8 mouse cellular contexts compared by ENCODE assay signal in the genomic region with DNA sequence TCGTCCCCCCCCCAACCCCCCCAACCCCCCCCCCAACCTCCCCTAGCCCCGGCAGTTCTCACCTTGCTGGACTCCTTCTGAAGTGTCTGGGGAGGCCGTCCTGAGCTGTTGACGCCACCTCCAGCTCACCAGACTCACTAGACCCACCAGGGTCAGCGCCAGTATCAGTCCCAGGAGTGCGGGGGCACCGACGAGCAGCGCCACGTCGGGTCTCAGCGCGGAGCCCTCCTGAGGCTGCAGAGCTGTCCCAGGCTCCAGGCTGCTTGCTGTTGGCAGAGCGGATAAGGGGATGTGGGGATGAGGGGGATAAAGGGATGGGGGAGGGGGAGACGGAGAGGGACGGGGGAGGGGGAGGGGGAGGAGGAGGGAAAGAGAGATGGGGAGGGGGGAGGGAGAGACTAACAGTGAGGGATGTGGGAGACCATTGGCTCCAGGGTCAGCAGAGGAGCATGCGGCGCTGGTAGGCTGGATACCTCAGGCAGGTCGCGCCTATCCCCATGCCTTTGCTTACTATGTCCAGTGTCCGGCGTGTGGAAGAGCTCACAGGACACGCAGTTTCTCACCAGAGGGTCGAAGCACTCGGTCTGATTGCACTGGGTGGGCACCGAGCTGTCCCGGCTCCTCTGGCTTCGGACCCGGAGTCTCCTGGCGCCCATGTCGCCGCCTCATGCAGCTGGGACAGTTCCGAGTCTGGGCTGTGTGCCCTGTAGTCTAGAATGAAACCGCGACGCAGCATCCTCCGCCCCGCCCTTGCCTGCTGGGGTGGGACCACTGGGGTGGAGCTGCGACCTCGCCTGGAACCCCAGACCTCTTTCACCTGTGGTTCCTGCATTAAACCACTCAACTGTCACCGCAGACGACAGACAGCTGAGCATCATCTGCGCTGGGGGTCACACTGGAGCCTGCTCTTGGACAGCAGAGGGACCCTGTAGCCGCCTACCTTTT. TPM values are rescaled to one million over a fixed set of nuclear protein-coding genes. Genes with fewer than 3 reads are reported as not detected.
A peak's percentile ranks its signal among the peaks of the same experiment; 100 is the strongest.
DNase-seq lines count a peak whose midpoint lies in the region; ATAC-seq and TF ChIP-seq lines count a peak whose summit lies in the region.

A gene (minus strand): TSS at position 713 of the 945 bp plus-strand sequence.

- peak within 1 kb of the TSS; percentile 46 to 55; a peak in 3 of 4 replicates for H3K4me3 ChIP-seq in ES-E14 (ENCODE audit: insufficient read depth in 1 of 2, low read depth in 1 of 2, low read length in 2 of 2, poor library complexity in 1 of 2, severe bottlenecking in 1 of 2)
- peak within 1 kb of the TSS; percentile 56 for H3K4me3 ChIP-seq in heart, embryonic 10.5 days
- peak within 1 kb of the TSS; percentile 27 for H3K4me3 ChIP-seq in limb, embryonic 11.5 days (ENCODE audit: low read depth, low read length)
- peak within 1 kb of the TSS; percentile 36 for H3K4me3 ChIP-seq in midbrain, embryonic 12.5 days
- peak within 1 kb of the TSS; percentile 38 for H3K4me3 ChIP-seq in thymus, adult 2 months (ENCODE audit: control insufficient read depth, insufficient read depth, low read length)

- in situ Hi-C loops in ES-E14 (cut with MboI; ENCODE audit: low sequenced_read_pairs in 2 of 2, unreplicated experiment in 2 of 2) = no loop called here

- H3K4me1 ChIP-seq in ES-E14 (ENCODE audit: control insufficient read depth in 2 of 2, insufficient read depth in 2 of 2, low read length in 2 of 2, poor library complexity in 1 of 2) = peaks cover 2 to 37% of the 10 kb centered on the region in 2 experiments; a peak in 2 of 4 replicates
- peaks cover 20% of the 10 kb centered on the region for H3K4me1 ChIP-seq in heart, embryonic 10.5 days
- no peaks in the 10 kb centered on the region; the same call in 1 of the 2 replicates for H3K4me1 ChIP-seq in limb, embryonic 11.5 days (ENCODE audit: control insufficient read depth, insufficient read depth, low read length)
- peaks cover 28% of the 10 kb centered on the region for H3K4me1 ChIP-seq in midbrain, embryonic 12.5 days
- peaks cover 11% of the 10 kb centered on the region; the same call in 1 of the 2 replicates for H3K4me1 ChIP-seq in thymus, adult 2 months (replicated peaks; ENCODE audit: control insufficient read depth, insufficient read depth, low read length)

- H3K27ac ChIP-seq in ES-E14 (ENCODE audit: insufficient read depth, low read depth, low read length, poor library complexity, severe bottlenecking) = no peak within 1 kb of the TSS
- peak within 1 kb of the TSS; percentile 7 for H3K27ac ChIP-seq in heart, embryonic 10.5 days
- H3K27ac ChIP-seq in limb, embryonic 11.5 days (replicated peaks; ENCODE audit: low read depth, low read length) = no peak within 1 kb of the TSS
- H3K27ac ChIP-seq in midbrain, embryonic 12.5 days (replicated peaks) = no peak within 1 kb of the TSS
- H3K27ac ChIP-seq in thymus, adult 2 months (ENCODE audit: control insufficient read depth, insufficient read depth, low read length) = no peak within 1 kb of the TSS

- peak; percentile 46 to 63 for DNase-seq in cerebellum, postnatal 14 days
- no peak for DNase-seq in cerebellum, adult 8-10 months
- DNase-seq in ES-E14 (ENCODE audit: low read depth, low spot score) = no peak
- no peak for DNase-seq in heart, embryonic 10.5 days (ENCODE audit: low spot score)
- DNase-seq in limb, embryonic 11.5 days (ENCODE audit: low spot score) = no peak
- DNase-seq in thymus, adult 2 months = peak; percentile 63
- no peak for DNase-seq in ovary, postnatal 14 days (ENCODE audit: low spot score)

- peak within 1 kb of the TSS; percentile 56 for H3K4me2 ChIP-seq in limb, embryonic 11.5 days (ENCODE audit: low read depth, severe bottlenecking)
- H3K4me2 ChIP-seq in midbrain, embryonic 12.5 days (replicated peaks) = peak within 1 kb of the TSS; percentile 68

- peaks cover 75% of the 10 kb centered on the region for H3K27me3 ChIP-seq in heart, embryonic 10.5 days (ENCODE audit: insufficient read depth, poor library complexity, severe bottlenecking)
- peaks cover 23% of the 10 kb centered on the region for H3K27me3 ChIP-seq in limb, embryonic 11.5 days (ENCODE audit: control insufficient read depth, insufficient read depth, low read length)
- peaks cover 56% of the 10 kb centered on the region for H3K27me3 ChIP-seq in midbrain, embryonic 12.5 days
- no peaks in the 10 kb centered on the region for H3K27me3 ChIP-seq in thymus, adult 2 months (ENCODE audit: control insufficient read depth, insufficient read depth, low read length)

- TF ChIP-seq POLR2A in thymus, adult 2 months (IDR thresholded peaks at IDR 0.05; ENCODE audit: control insufficient read depth, extremely low read depth, insufficient read depth, low read length, poor library complexity) = no peak

- H3K9me3 ChIP-seq in ES-E14 (ENCODE audit: control insufficient read depth, insufficient read depth, low read depth, low read length) = no peaks in the 10 kb centered on the region
- no peaks in the 10 kb centered on the region for H3K9me3 ChIP-seq in heart, embryonic 10.5 days
- no peaks in the 10 kb centered on the region for H3K9me3 ChIP-seq in limb, embryonic 11.5 days (ENCODE audit: control insufficient read depth, low read length)
- H3K9me3 ChIP-seq in midbrain, embryonic 12.5 days = no peaks in the 10 kb centered on the region

- no peak for TF ChIP-seq CTCF in thymus, adult 2 months (IDR thresholded peaks at IDR 0.05; ENCODE audit: borderline replicate concordance, control insufficient read depth, extremely low read depth, insufficient read depth, low read length, poor library complexity)

- no peak for ATAC-seq in limb, embryonic 11.5 days (ENCODE audit: insufficient number of reproducible peaks, low FRiP score, low TSS enrichment, low read depth)
- peak; percentile 63 for ATAC-seq in midbrain, embryonic 12.5 days (ENCODE audit: low FRiP score, low read depth)

- peak within 1 kb of the TSS; percentile 0; the same call in 1 of the 2 replicates for H3K9ac ChIP-seq in ES-E14 (ENCODE audit: insufficient read depth, low read depth, low read length, poor library complexity, severe bottlenecking)
- H3K9ac ChIP-seq in limb, embryonic 11.5 days (ENCODE audit: low read length) = 0 out of 2 replicates have a peak within 1 kb of the TSS, but pooled peaks have one; percentile 12
- peak within 1 kb of the TSS; percentile 46 for H3K9ac ChIP-seq in midbrain, embryonic 12.5 days (replicated peaks)

- H3K36me3 ChIP-seq in ES-E14 (ENCODE audit: control insufficient read depth, insufficient read depth, low read length, poor library complexity, severe bottlenecking) = no peaks in the 10 kb centered on the region
- H3K36me3 ChIP-seq in heart, embryonic 10.5 days = no peaks in the 10 kb centered on the region
- H3K36me3 ChIP-seq in limb, embryonic 11.5 days (ENCODE audit: control insufficient read depth, insufficient read depth, low read length) = no peaks in the 10 kb centered on the region
- no peaks in the 10 kb centered on the region for H3K36me3 ChIP-seq in midbrain, embryonic 12.5 days
- no peaks in the 10 kb centered on the region for H3K36me3 ChIP-seq in thymus, adult 2 months (ENCODE audit: control insufficient read depth, insufficient read depth, low read length)

- 1% methylated on average over 44 of the region's 44 CpGs for WGBS in heart, embryonic 10.5 days
- 2% methylated on average over 44 of the region's 44 CpGs for WGBS in limb, embryonic 11.5 days
- WGBS in midbrain, embryonic 12.5 days = 1% methylated on average over 43 of the region's 44 CpGs
- 4% methylated on average over 44 of the region's 44 CpGs for WGBS in thymus, adult 2 months

TF ChIP-seq in ES-E14, 5 proteins besides CTCF, POLR2A, EP300 and RAD21:
- TF ChIP-seq ZNF384 (IDR thresholded peaks at IDR 0.05; ENCODE audit: low read depth, low read length) (no peak), MAFK (IDR thresholded peaks at IDR 0.05; ENCODE audit: insufficient read depth, low read depth, low read length) (no peak), ZC3H11A (IDR thresholded peaks at IDR 0.05; ENCODE audit: borderline replicate concordance, low read depth, low read length) (no peak), CHD2 (IDR thresholded peaks at IDR 0.05; ENCODE audit: low read depth, low read length) (no peak), HCFC1 (IDR thresholded peaks at IDR 0.05; ENCODE audit: borderline replicate concordance, insufficient read depth, low read length) (no peak)

RNA-seq across cellular contexts. Expression of the gene that starts here (rescaled TPM):
- total RNA-seq in ES-E14 (2012; rRNA removed) = 1.7 and 2.3 TPM in 2 replicates
- polyA plus RNA-seq in heart, embryonic 10.5 days (2016; fragmentation: Nextera tagmentation; extraction: Ambion mirVana) = 0.20 TPM in 1 of 2 replicates, not detected in the other
- polyA plus RNA-seq in limb, embryonic 11.5 days (2014; fragmentation: Nextera tagmentation; extraction: Ambion mirVana) = 0.27 TPM in 1 of 2 replicates, not detected in the other
- polyA plus RNA-seq in midbrain, embryonic 12.5 days (2016; fragmentation: Nextera tagmentation; extraction: Ambion mirVana) = 0.37 TPM in 1 of 2 replicates, not detected in the other
- 4.3 and 7.0 TPM in 2 replicates for polyA plus RNA-seq in thymus, adult 2 months (2012; rRNA removed)

Comparison
In these comparisons a context has a peak if more than half of its experiments do, and no peak if none do; other contexts are left out.
1. DNase-seq: peak in cerebellum, postnatal 14 days (2 of 2) and thymus, adult 2 months (single experiment); none in cerebellum, adult 8-10 months (single experiment), ES-E14 (single experiment), heart, embryonic 10.5 days (single experiment), limb, embryonic 11.5 days (single experiment) and ovary, postnatal 14 days (single experiment).
2. Peak in ATAC-seq, H3K4me3 ChIP-seq, H3K9ac ChIP-seq and H3K4me2 ChIP-seq in midbrain, embryonic 12.5 days; RNA of the gene not detected or under 1 TPM.
3. Peak in every context shown above with its lines, with median percentiles within 50 percentile points of each other: H3K4me3 ChIP-seq and H3K9ac ChIP-seq.